Mouse (Mus musculus): ENCODE measurements at regions not wholly inside any gene's neighbourhood (a gene's known extent, or its start where the extent isn't known, plus 50 kb on each side); places are given as distances from the start of the nearest gene placed in this dataset.

DNA sequence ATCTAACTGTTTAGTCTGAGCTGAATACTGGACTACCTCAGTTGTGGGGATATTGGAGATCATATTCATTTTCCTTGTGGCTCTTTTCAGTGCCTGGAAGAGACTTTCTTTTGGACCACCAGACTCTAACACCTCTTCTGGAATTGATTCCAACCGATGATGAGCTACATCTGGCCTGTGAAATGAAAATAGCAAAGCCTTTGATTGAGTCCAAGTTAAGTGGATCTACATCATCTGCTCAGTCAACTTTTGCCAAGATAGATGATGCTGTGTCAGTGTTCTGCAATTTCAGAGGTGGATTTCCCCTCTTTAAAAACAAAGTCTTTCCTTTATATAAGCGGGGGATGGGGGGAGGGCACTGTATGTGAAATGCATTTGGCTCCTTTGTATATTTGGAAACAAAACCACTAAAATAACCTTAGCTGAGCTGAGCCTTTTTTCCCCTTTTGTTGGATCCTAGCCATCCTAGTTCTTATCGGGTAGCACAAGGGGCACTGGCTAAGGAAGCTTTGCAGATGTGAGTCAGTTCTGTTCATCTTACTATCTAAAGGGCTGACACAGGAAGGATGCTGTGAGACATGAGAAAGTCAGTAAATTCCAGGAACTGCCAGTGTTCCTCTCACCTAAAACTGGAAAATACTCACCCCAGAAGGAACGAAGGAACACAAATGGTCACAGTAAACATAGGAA lies 473.8 kb downstream of the Cypt12 start:
- no peak for TF ChIP-seq POLR2A (IDR thresholded peaks at IDR 0.05; ENCODE audit: borderline replicate concordance, low read depth, low read length)
- TF ChIP-seq CTCF (IDR thresholded peaks at IDR 0.05; ENCODE audit: low read depth, low read length) = no peak

All from bone marrow macrophage, adult 2 months (primary cell).